Mouse (Mus musculus): ENCODE measurements at regions not wholly inside any gene's neighbourhood (a gene's known extent, or its start where the extent isn't known, plus 50 kb on each side); places are given as distances from the start of the nearest gene placed in this dataset.

- no peak for ATAC-seq (replicated peaks; ENCODE audit: low FRiP score, low TSS enrichment, poor library complexity, severe bottlenecking)
Measured at GRCm38 (mm10) chr8:54330106-54330505, 199.3 kb upstream of the Asb5 start.

- no peak for ATAC-seq (replicated peaks; ENCODE audit: low FRiP score, low TSS enrichment, poor library complexity, severe bottlenecking)
Measured at GRCm38 (mm10) chr8:54331883-54332282, 197.5 kb upstream of the Asb5 start.

- ATAC-seq (replicated peaks; ENCODE audit: low FRiP score, low TSS enrichment, poor library complexity, severe bottlenecking): no peak
Measured at GRCm38 (mm10) chr8:54351123-54351522, 178.3 kb upstream of the Asb5 start.

GRCm38 (mm10) chr8:54361716-54362115 is 167.7 kb upstream of the Asb5 start:
- ATAC-seq (replicated peaks; ENCODE audit: low FRiP score, low TSS enrichment, poor library complexity, severe bottlenecking): no peak

- ATAC-seq (replicated peaks; ENCODE audit: low FRiP score, low TSS enrichment, poor library complexity, severe bottlenecking): no peak
Measured at GRCm38 (mm10) chr8:54370501-54370900, 158.9 kb upstream of the Asb5 start.

GRCm38 (mm10) chr8:54371073-54371472 is 158.3 kb upstream of the Asb5 start:
- ATAC-seq (replicated peaks; ENCODE audit: low FRiP score, low TSS enrichment, poor library complexity, severe bottlenecking): no peak

GRCm38 (mm10) chr8:54372921-54373320 is 156.5 kb upstream of the Asb5 start:
- no peak for ATAC-seq (replicated peaks; ENCODE audit: low FRiP score, low TSS enrichment, poor library complexity, severe bottlenecking)

- ATAC-seq (replicated peaks; ENCODE audit: low FRiP score, low TSS enrichment, poor library complexity, severe bottlenecking): no peak
Measured at GRCm38 (mm10) chr8:54375373-54376098, 153.8 kb upstream of the Asb5 start.

GRCm38 (mm10) chr8:54380191-54380590 is 149.2 kb upstream of the Asb5 start:
- ATAC-seq (replicated peaks; ENCODE audit: low FRiP score, low TSS enrichment, poor library complexity, severe bottlenecking): no peak

- no peak for ATAC-seq (replicated peaks; ENCODE audit: low FRiP score, low TSS enrichment, poor library complexity, severe bottlenecking)
Measured at GRCm38 (mm10) chr8:54392866-54393265, 136.5 kb upstream of the Asb5 start.

- ATAC-seq (replicated peaks; ENCODE audit: low FRiP score, low TSS enrichment, poor library complexity, severe bottlenecking): no peak
Measured at GRCm38 (mm10) chr8:54393466-54394197, 135.7 kb upstream of the Asb5 start.

- no peak for ATAC-seq (replicated peaks; ENCODE audit: low FRiP score, low TSS enrichment, poor library complexity, severe bottlenecking)
Measured at GRCm38 (mm10) chr8:54405723-54406122, 123.7 kb upstream of the Asb5 start.

- no peak for ATAC-seq (replicated peaks; ENCODE audit: low FRiP score, low TSS enrichment, poor library complexity, severe bottlenecking)
Measured at GRCm38 (mm10) chr8:54414092-54414799, 115.1 kb upstream of the Asb5 start.

GRCm38 (mm10) chr8:54416691-54417090 is 112.7 kb upstream of the Asb5 start:
- ATAC-seq (replicated peaks; ENCODE audit: low FRiP score, low TSS enrichment, poor library complexity, severe bottlenecking): no peak

- no peak for ATAC-seq (replicated peaks; ENCODE audit: low FRiP score, low TSS enrichment, poor library complexity, severe bottlenecking)
Measured at GRCm38 (mm10) chr8:54418035-54418434, 111.3 kb upstream of the Asb5 start.

- ATAC-seq (replicated peaks; ENCODE audit: low FRiP score, low TSS enrichment, poor library complexity, severe bottlenecking): peak; percentile 65
Measured at GRCm38 (mm10) chr8:54420339-54421098, 108.9 kb upstream of the Asb5 start.

- ATAC-seq (replicated peaks; ENCODE audit: low FRiP score, low TSS enrichment, poor library complexity, severe bottlenecking): 0 out of 2 replicates have a peak, but pooled peaks have one; percentile 52
Measured at GRCm38 (mm10) chr8:54425039-54425438, 104.3 kb upstream of the Asb5 start.

- no peak for ATAC-seq (replicated peaks; ENCODE audit: low FRiP score, low TSS enrichment, poor library complexity, severe bottlenecking)
Measured at GRCm38 (mm10) chr8:54435694-54436093, 93.7 kb upstream of the Asb5 start.

- no peak for ATAC-seq (replicated peaks; ENCODE audit: low FRiP score, low TSS enrichment, poor library complexity, severe bottlenecking)
Measured at GRCm38 (mm10) chr8:54441143-54441542, 88.2 kb upstream of the Asb5 start.

GRCm38 (mm10) chr8:54442395-54442794 is 87.0 kb upstream of the Asb5 start:
- no peak for ATAC-seq (replicated peaks; ENCODE audit: low FRiP score, low TSS enrichment, poor library complexity, severe bottlenecking)

Data from megakaryocyte-erythroid progenitor cell, adult 5-6 weeks (primary cell).